Comparison of ENCODE assay signal across 35 mouse cellular contexts in genomic region chr9:123935776-123936175, GRCm38 (mm10). TPM values are rescaled to one million over a fixed set of nuclear protein-coding genes. Genes with fewer than 3 reads are reported as not detected.
DNase-seq lines count a peak whose midpoint lies in the region; ATAC-seq and TF ChIP-seq lines count a peak whose summit lies in the region.
"Had no signal": no experiment of that assay in that cellular context is flagged by ENCODE, and none has a peak within 500 bp of the region (broad histone marks: within the 10 kb centered on the region; RNA-seq: fewer than 3 reads in every experiment).

No protein-coding gene starts in this region.

- no peak for TF ChIP-seq RAD21 in CH12.LX (IDR thresholded peaks at IDR 0.05; ENCODE audit: low read depth, low read length)
- no peak for TF ChIP-seq RAD21 in MEL (IDR thresholded peaks at IDR 0.05; ENCODE audit: low read depth, low read length)

- ATAC-seq in forebrain, embryonic 11.5 days (replicated peaks; ENCODE audit: low FRiP score) = no peak
- ATAC-seq: forebrain, embryonic 13.5 days; forebrain, embryonic 16.5 days; intestine, postnatal 0 days had no signal

- H3K4me3 ChIP-seq in CH12.LX (replicated peaks in 1 of 3; ENCODE audit: low read depth in 2 of 3, low read length in 2 of 3, poor library complexity in 1 of 3) (no peak overlapping the region), MEL (ENCODE audit: control insufficient read depth in 1 of 2, insufficient read depth in 1 of 2, low read depth in 2 of 2, low read length in 2 of 2) (no peak overlapping the region)
- no peak overlapping the region for H3K4me3 ChIP-seq in bone marrow, adult 2 months (replicated peaks; ENCODE audit: control insufficient read depth, low read depth, low read length)
- H3K4me3 ChIP-seq in forebrain, embryonic 11.5 days (ENCODE audit: low read depth, low read length) = no peak overlapping the region
- H3K4me3 ChIP-seq: embryonic facial prominence, embryonic 12.5 days; embryonic facial prominence, embryonic 15.5 days; forebrain, embryonic 13.5 days; gastrocnemius, adult 2 months; hindbrain, embryonic 12.5 days; hindbrain, embryonic 15.5 days had no signal

- TF ChIP-seq CTCF in CH12.LX (conservative IDR thresholded peaks at IDR 0.05 in 1 of 2, IDR thresholded peaks at IDR 0.05 in 1 of 2; ENCODE audit: low read depth in 2 of 2, low read length in 2 of 2) (no peak), MEL (IDR thresholded peaks at IDR 0.05 in 2 of 3, conservative IDR thresholded peaks at IDR 0.05 in 1 of 3; ENCODE audit: control insufficient read depth in 1 of 3, insufficient read depth in 1 of 3, low read depth in 2 of 3, low read length in 3 of 3, poor library complexity in 1 of 3, severe bottlenecking in 1 of 3) (no peak)
- no peak for TF ChIP-seq CTCF in bone marrow, adult 2 months (IDR thresholded peaks at IDR 0.05; ENCODE audit: control insufficient read depth, insufficient read depth, low read length)

- no peak for TF ChIP-seq POLR2A in CH12.LX (IDR thresholded peaks at IDR 0.05; ENCODE audit: low read depth, low read length)
- no peak for TF ChIP-seq POLR2A in MEL (IDR thresholded peaks at IDR 0.05; ENCODE audit: control insufficient read depth in 1 of 2, insufficient read depth in 1 of 2, low read depth in 1 of 2, low read length in 2 of 2, poor library complexity in 1 of 2)
- TF ChIP-seq POLR2A in bone marrow, adult 2 months (IDR thresholded peaks at IDR 0.05; ENCODE audit: borderline replicate concordance, control insufficient read depth, low read depth, low read length) = no peak

- intact Hi-C loops in left cerebral cortex, postnatal 10 days (cut with DNase I) = no loop called here

- TF ChIP-seq EP300 in CH12.LX (IDR thresholded peaks at IDR 0.05; ENCODE audit: low read length) (no peak), MEL (IDR thresholded peaks at IDR 0.05; ENCODE audit: low read depth in 1 of 2, low read length in 2 of 2) (no peak)

- no peak for DNase-seq in CH12.LX (ENCODE audit: extremely low read depth)
- DNase-seq in ES-CJ7 (ENCODE audit: low read depth, low spot score) = peak; percentile 78
- DNase-seq in MEL (ENCODE audit: low read depth, low spot score) = peak; percentile 54
- no peak for DNase-seq in adrenal gland, adult 18-20 months (ENCODE audit: low spot score in 2 of 2)
- no peak for DNase-seq in frontal cortex, postnatal 25 days (ENCODE audit: low spot score in 2 of 2)
- no peak for DNase-seq in forebrain, embryonic 11.5 days (ENCODE audit: low spot score)
- no peak for DNase-seq in left cerebral cortex, postnatal 10 days (ENCODE audit: extremely low spot score in 1 of 2, low spot score in 2 of 2)
- DNase-seq: adrenal gland, adult 2 months; adrenal gland, postnatal 25 days; B cell, adult 2 months; cerebellum, adult 11 months; cerebellum, adult 2 months; cerebellum, adult 9-11 months; cerebellum, postnatal 25 days; gastrocnemius, adult 2 months; gastrocnemius, postnatal 14 days; heart, adult 11 months; kidney, adult 2 months had no signal

- WGBS in bone marrow, adult 2 months = 90% methylated on average over 5 of the region's 5 CpGs
- WGBS in forebrain, embryonic 11.5 days = 92% methylated on average over 5 of the region's 5 CpGs

- H3K4me2 ChIP-seq in CH12.LX (ENCODE audit: insufficient read depth, low read depth, poor library complexity, severe bottlenecking) = peak overlapping the region; percentile 90
- no peak overlapping the region for H3K4me2 ChIP-seq in forebrain, embryonic 11.5 days (ENCODE audit: low read depth, low read length, severe bottlenecking)
- H3K4me2 ChIP-seq: embryonic facial prominence, embryonic 12.5 days; embryonic facial prominence, embryonic 15.5 days; forebrain, embryonic 13.5 days; heart, embryonic 11.5 days; hindbrain, embryonic 12.5 days; hindbrain, embryonic 15.5 days had no signal

- H3K9ac ChIP-seq in CH12.LX (ENCODE audit: insufficient read depth, low read depth) = peak overlapping the region; percentile 63; the same call in 1 of the 2 replicates
- no peak overlapping the region for H3K9ac ChIP-seq in MEL (ENCODE audit: control insufficient read depth, low read depth, low read length, poor library complexity, severe bottlenecking)
- H3K9ac ChIP-seq in forebrain, embryonic 11.5 days (ENCODE audit: low read length) = no peak overlapping the region
- H3K9ac ChIP-seq: embryonic facial prominence, embryonic 12.5 days; embryonic facial prominence, embryonic 15.5 days; forebrain, embryonic 13.5 days; hindbrain, embryonic 12.5 days; hindbrain, embryonic 15.5 days had no signal

- H3K27ac ChIP-seq in CH12.LX (ENCODE audit: insufficient read depth, low read depth) = peak overlapping the region; percentile 79
- no peak overlapping the region for H3K27ac ChIP-seq in MEL (ENCODE audit: control insufficient read depth, low read depth, low read length)
- H3K27ac ChIP-seq in bone marrow, adult 2 months (ENCODE audit: control insufficient read depth, insufficient read depth, low read depth, low read length, poor library complexity) = peak overlapping the region; percentile 19; the same call in 1 of the 2 replicates
- H3K27ac ChIP-seq in forebrain, embryonic 11.5 days (ENCODE audit: low read depth, low read length) = no peak overlapping the region
- H3K27ac ChIP-seq: embryonic facial prominence, embryonic 12.5 days; embryonic facial prominence, embryonic 15.5 days; forebrain, embryonic 13.5 days; gastrocnemius, adult 2 months; hindbrain, embryonic 12.5 days; hindbrain, embryonic 15.5 days had no signal

- H3K36me3 ChIP-seq in CH12.LX (replicated peaks in 1 of 2; ENCODE audit: control insufficient read depth in 1 of 2, insufficient read depth in 1 of 2, low read length in 1 of 2) (no peaks in the 10 kb centered on the region), MEL (ENCODE audit: control insufficient read depth in 1 of 2, insufficient read depth in 2 of 2, low read length in 2 of 2) (peaks cover 0 to 20% of the 10 kb centered on the region in 2 experiments; a peak in 2 of 4 replicates)
- H3K36me3 ChIP-seq in forebrain, embryonic 11.5 days (ENCODE audit: control insufficient read depth, insufficient read depth, low read length) = no peaks in the 10 kb centered on the region
- H3K36me3 ChIP-seq: embryonic facial prominence, embryonic 12.5 days; embryonic facial prominence, embryonic 15.5 days; hindbrain, embryonic 12.5 days; hindbrain, embryonic 15.5 days had no signal

- H3K4me1 ChIP-seq in CH12.LX (ENCODE audit: control insufficient read depth in 1 of 2, insufficient read depth in 2 of 2) (peaks cover 27 to 64% of the 10 kb centered on the region in 2 experiments), MEL (ENCODE audit: control insufficient read depth in 1 of 2, insufficient read depth in 2 of 2, low read length in 2 of 2) (peaks cover 14 to 27% of the 10 kb centered on the region in 2 experiments)
- peaks cover 2% of the 10 kb centered on the region; the same call in 1 of the 2 replicates for H3K4me1 ChIP-seq in bone marrow, adult 2 months (ENCODE audit: control insufficient read depth, insufficient read depth, low read length)
- no peaks in the 10 kb centered on the region for H3K4me1 ChIP-seq in forebrain, embryonic 11.5 days (replicated peaks; ENCODE audit: control insufficient read depth, insufficient read depth, low read length)
- H3K4me1 ChIP-seq: embryonic facial prominence, embryonic 12.5 days; embryonic facial prominence, embryonic 15.5 days; forebrain, embryonic 13.5 days; hindbrain, embryonic 12.5 days; hindbrain, embryonic 15.5 days had no signal

- H3K27me3 ChIP-seq in CH12.LX (replicated peaks) (no peaks in the 10 kb centered on the region), MEL (ENCODE audit: control insufficient read depth in 1 of 2, insufficient read depth in 2 of 2, low read length in 2 of 2) (no peaks in the 10 kb centered on the region)
- H3K27me3 ChIP-seq in forebrain, embryonic 11.5 days (ENCODE audit: control insufficient read depth, insufficient read depth, low read length) = no peaks in the 10 kb centered on the region
- H3K27me3 ChIP-seq: embryonic facial prominence, embryonic 12.5 days; embryonic facial prominence, embryonic 15.5 days; forebrain, embryonic 13.5 days; hindbrain, embryonic 12.5 days; hindbrain, embryonic 15.5 days had no signal

- H3K79me2 ChIP-seq in CH12.LX (replicated peaks; ENCODE audit: control insufficient read depth, extremely low read depth, insufficient read depth, poor library complexity, severe bottlenecking) = no peaks in the 10 kb centered on the region
- no peaks in the 10 kb centered on the region for H3K79me2 ChIP-seq in MEL (ENCODE audit: control insufficient read depth, insufficient read depth, low read length, poor library complexity)

- dilution Hi-C loops in CH12.LX (cut with MboI; ENCODE audit: extremely low pct_ligation_motif_present, extremely low pct_unique_long_range_greater_than_20kb, low sequenced_read_pairs) = no loop called here

- no peaks in the 10 kb centered on the region for H3K9me3 ChIP-seq in CH12.LX (replicated peaks; ENCODE audit: low read length)
- no peaks in the 10 kb centered on the region for H3K9me3 ChIP-seq in MEL (replicated peaks; ENCODE audit: insufficient read depth, low read length)
- H3K9me3 ChIP-seq in forebrain, embryonic 11.5 days (ENCODE audit: control insufficient read depth, low read length) = no peaks in the 10 kb centered on the region
- H3K9me3 ChIP-seq: embryonic facial prominence, embryonic 12.5 days; embryonic facial prominence, embryonic 15.5 days; forebrain, embryonic 13.5 days; hindbrain, embryonic 12.5 days; hindbrain, embryonic 15.5 days had no signal

- in situ Hi-C loops in CH12.LX (cut with MboI; ENCODE audit: low pct_ligation_motif_present, low pct_unique_long_range_greater_than_20kb, low sequenced_read_pairs) = no loop called here

RNA-seq across cellular contexts. Expression of gene Ccr1, which starts 32.7 kb away (rescaled TPM):
- 1.6 TPM in 2 replicates for total RNA-seq in CH12.LX (2012; rRNA removed)
- 4.9 and 5.8 TPM in 2 replicates for total RNA-seq in CH12.LX (2014; rRNA removed)
- polyA plus RNA-seq in CH12.LX (2012; ENCODE audit: insufficient read length, low read depth) = 1.2 and 1.6 TPM in 2 replicates
- total RNA-seq in MEL (2012; rRNA removed) = not detected in 2 replicates
- under 1 TPM in 1 of 2 experiments, not detected in 1; 0.07 TPM for polyA plus RNA-seq in MEL (2012; ENCODE audit: insufficient read depth in 1 of 2, insufficient read length in 2 of 2, low read depth in 1 of 2, low replicate concordance in 2 of 2, missing spikeins in 1 of 2)
- 4.8 and 12.0 TPM in 2 replicates for polyA plus RNA-seq in bone marrow, adult 2 months (2011; ENCODE audit: insufficient read depth, insufficient read length, low replicate concordance, missing spikeins)
- 1 to 10 TPM; 1.1 to 1.7 TPM for total RNA-seq in adrenal gland, adult 18-20 months (2021)
- 0.60 TPM in 2 replicates for polyA plus RNA-seq in forebrain, embryonic 11.5 days (2014; fragmentation: Nextera tagmentation; extraction: Ambion mirVana)
- 1 to 10 TPM; 1.2 to 1.9 TPM for total RNA-seq in left cerebral cortex, postnatal 10 days (2021)

RNA-seq across cellular contexts. Expression of gene Ccr1l1, which starts 42.4 kb away (rescaled TPM):
- 0.08 and 0.25 TPM in 2 replicates for total RNA-seq in CH12.LX (2012; rRNA removed)
- total RNA-seq in CH12.LX (2014; rRNA removed) = not detected in 2 replicates
- polyA plus RNA-seq in CH12.LX (2012; ENCODE audit: insufficient read length, low read depth) = not detected in 2 replicates
- not detected in 2 replicates for total RNA-seq in MEL (2012; rRNA removed)
- not detected for polyA plus RNA-seq in MEL (2012; ENCODE audit: insufficient read depth in 1 of 2, insufficient read length in 2 of 2, low read depth in 1 of 2, low replicate concordance in 2 of 2, missing spikeins in 1 of 2)
- not detected in 2 replicates for polyA plus RNA-seq in bone marrow, adult 2 months (2011; ENCODE audit: insufficient read depth, insufficient read length, low replicate concordance, missing spikeins)
- total RNA-seq in adrenal gland, adult 18-20 months (2021) = not detected
- not detected in 2 replicates for polyA plus RNA-seq in forebrain, embryonic 11.5 days (2014; fragmentation: Nextera tagmentation; extraction: Ambion mirVana)
- not detected for total RNA-seq in left cerebral cortex, postnatal 10 days (2021)
- total RNA-seq: adrenal gland, adult 2 months; adrenal gland, postnatal 25 days; common myeloid progenitor, adult 5-6 weeks; gastrocnemius, adult 2 months; gastrocnemius, postnatal 14 days; gastrocnemius, postnatal 4 days; heart, adult 8-10 months; heart, postnatal 25 days; hematopoietic stem cell, adult 5-6 weeks had no signal
- polyA plus RNA-seq: adrenal gland, adult 2 months; cerebellum, adult 2 months; embryonic facial prominence, embryonic 12.5 days; embryonic facial prominence, embryonic 15.5 days; forebrain, embryonic 13.5 days; forebrain, embryonic 16.5 days; heart, embryonic 11.5 days; heart, embryonic 14.5 days; heart, postnatal 0 days; hindbrain, embryonic 12.5 days; hindbrain, embryonic 15.5 days; intestine, embryonic 14.5 days; intestine, postnatal 0 days had no signal

Comparison
In these comparisons a context has a peak if more than half of its experiments do, and no peak if none do; other contexts are left out.
1. DNase-seq: peak in ES-CJ7 (single experiment) and MEL (single experiment); none in CH12.LX (single experiment), adrenal gland, adult 18-20 months (0 of 2), frontal cortex, postnatal 25 days (0 of 2), forebrain, embryonic 11.5 days (single experiment) and left cerebral cortex, postnatal 10 days (0 of 2).
2. H3K27ac ChIP-seq: peak in CH12.LX (single experiment) and bone marrow, adult 2 months (single experiment); none in MEL (single experiment) and forebrain, embryonic 11.5 days (single experiment).
3. Of the 35 proteins assayed by ChIP-seq in both MEL and CH12.LX: peak only in MEL: none; only in CH12.LX: E2F4, JUND, MAX and MEF2A; in both: none; in neither: 31.